Mouse (Mus musculus) cerebellum, adult 2 months (tissue): ENCODE results near the gene Phf13. TPM values are rescaled to one million over a fixed set of nuclear protein-coding genes. Genes with fewer than 3 reads are reported as not detected.

Experiments used
- DNase-seq, 2 experiments: peaks; one replicate each; pipeline ENCODE4 v3.0.0; 2021
- H3K27ac ChIP-seq: fragments of 200-500 bp; 2 replicates; pipeline ENCODE4 v1.5.1; 2012; ENCODE audit warnings: low read length, control low read depth, inconsistent platforms; ENCODE audit not compliant: insufficient read depth
- H3K27me3 ChIP-seq: fragments of 200-500 bp; 2 replicates; pipeline ENCODE4 v1.6.1; 2012; ENCODE audit warnings: inconsistent platforms, mild to moderate bottlenecking, low read length, moderate library complexity; ENCODE audit not compliant: control insufficient read depth, insufficient read depth
- H3K4me1 ChIP-seq: fragments of 200-500 bp; 2 replicates; pipeline ENCODE4 v1.6.1; 2011; ENCODE audit warnings: low read length; ENCODE audit not compliant: control insufficient read depth, insufficient read depth
- H3K4me3 ChIP-seq: fragments of 200-500 bp; replicated peaks from 2 replicates; pipeline ENCODE3; 2011; ENCODE audit warnings: mild to moderate bottlenecking, low read depth, low read length, control low read depth; ENCODE audit not compliant: insufficient read depth
- CTCF ChIP-seq: fragments of 200-500 bp; IDR thresholded peaks from 2 replicates; pipeline ENCODE4 v1.5.1; 2011; ENCODE audit warnings: low read depth, mild to moderate bottlenecking, control low read depth, low read length, moderate library complexity, borderline replicate concordance; ENCODE audit not compliant: insufficient read depth
- POLR2A ChIP-seq: fragments of 200-500 bp; IDR thresholded peaks from 2 replicates; pipeline ENCODE4 v1.6.1; 2011; ENCODE audit warnings: low read length, control low read depth, borderline replicate concordance; ENCODE audit not compliant: insufficient read depth
- WGBS: fragments of 180-500 bp; shearing (Covaris S2); methylation state at CpG from one replicate; pipeline ENCODE4 v1.1.7; 2018; 5-methylcytosine and 5-hydroxymethylcytosine counted together
- polyA plus RNA-seq: library from polyadenylated mRNA; depleted of rRNA; stranded (reverse); fragments of >200 nt; gene quantifications from 2 replicates; pipeline ENCODE4 v1.2.3, GENCODE M21; 2012

The Phf13 gene
- polyA plus RNA-seq, 1 experiment = 8.3 TPM

- 18% methylated on average over 8 of the region's 8 CpGs for WGBS
- Histone ChIP-seq H3K27me3 (no peaks in the 10 kb centered on the region), H3K27ac (peak overlapping the region; percentile 29), H3K4me3 (peak overlapping the region; percentile 32), H3K4me1 (peaks cover 21% of the 10 kb centered on the region)
- TF ChIP-seq POLR2A (no peak), CTCF (no peak)
- DNase-seq = peak in 1 of 2 experiments; percentile 54
These were observed 9.4 kb downstream of the Phf13 start for GRCm38 (mm10) chr4:151986650-151987049.

DNA sequence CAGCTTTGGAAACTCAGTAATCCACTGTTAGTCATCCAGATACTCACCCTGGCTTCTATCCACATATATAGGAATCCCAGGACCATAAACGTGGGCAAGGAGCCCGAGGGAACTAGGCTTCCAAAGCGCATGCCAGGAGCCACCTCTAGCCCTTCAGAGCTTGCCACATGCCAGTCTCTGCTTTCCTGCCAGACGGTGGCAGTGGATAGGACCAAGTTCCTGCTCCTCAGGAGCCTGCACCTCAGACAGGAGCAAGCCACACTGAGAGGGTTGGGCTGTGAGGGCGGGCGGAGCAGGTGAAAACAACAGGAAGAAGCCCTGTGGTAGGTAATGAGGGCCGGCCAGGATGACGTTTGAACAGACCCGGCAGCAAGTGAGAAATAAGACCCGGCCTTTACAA, 10.2 kb downstream of the Phf13 start:
- peaks cover 23% of the 10 kb centered on the region for H3K4me1 ChIP-seq
- H3K27me3 ChIP-seq = no peaks in the 10 kb centered on the region
- TF ChIP-seq POLR2A (0 out of 2 replicates have a peak, but pooled peaks have one; percentile 21), CTCF (peak; percentile 16; the same call in 1 of the 2 replicates)
- peak overlapping the region; percentile 24 for H3K4me3 ChIP-seq
- WGBS = 6% methylated on average over 10 of the region's 10 CpGs
- H3K27ac ChIP-seq = peak overlapping the region; percentile 29
- DNase-seq = peak; percentile 72 to 83

GRCm38 (mm10) chr4:151983560-151983959, 12.5 kb downstream of the Phf13 start:
- WGBS = 23% methylated on average over 8 of the region's 9 CpGs
- Histone ChIP-seq H3K4me3 (no peak overlapping the region), H3K4me1 (peaks cover 23% of the 10 kb centered on the region), H3K27me3 (no peaks in the 10 kb centered on the region), H3K27ac (no peak overlapping the region)
- DNase-seq = no peak
- TF ChIP-seq CTCF (no peak), POLR2A (no peak)

DNA sequence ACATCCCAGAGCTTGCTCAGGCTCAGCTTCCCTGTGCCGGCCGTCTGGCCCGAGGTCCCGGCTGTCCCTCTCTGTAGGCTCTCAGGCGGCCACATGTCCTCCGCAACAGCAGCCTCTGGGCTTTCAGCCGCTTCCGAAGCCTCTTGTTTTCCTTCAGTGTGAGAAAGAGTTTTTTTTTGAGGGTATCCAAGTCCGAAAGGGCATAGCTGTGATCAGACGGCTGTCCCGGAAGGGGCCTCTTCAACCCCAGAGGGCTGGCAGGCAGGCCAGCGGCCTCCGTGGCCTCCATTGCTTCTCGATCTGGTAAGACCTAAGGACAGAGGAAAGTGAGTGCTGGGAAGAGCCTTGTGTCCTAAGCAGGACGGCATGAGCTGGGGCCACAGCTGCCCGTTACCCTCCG, 13.0 kb downstream of the Phf13 start:
- WGBS = 61% methylated on average over 17 of the region's 17 CpGs
- DNase-seq = no peak
- Histone ChIP-seq H3K27me3 (no peaks in the 10 kb centered on the region), H3K4me3 (no peak overlapping the region), H3K27ac (no peak overlapping the region), H3K4me1 (peaks cover 23% of the 10 kb centered on the region)
- TF ChIP-seq CTCF = no peak
- TF ChIP-seq POLR2A = no peak

DNA sequence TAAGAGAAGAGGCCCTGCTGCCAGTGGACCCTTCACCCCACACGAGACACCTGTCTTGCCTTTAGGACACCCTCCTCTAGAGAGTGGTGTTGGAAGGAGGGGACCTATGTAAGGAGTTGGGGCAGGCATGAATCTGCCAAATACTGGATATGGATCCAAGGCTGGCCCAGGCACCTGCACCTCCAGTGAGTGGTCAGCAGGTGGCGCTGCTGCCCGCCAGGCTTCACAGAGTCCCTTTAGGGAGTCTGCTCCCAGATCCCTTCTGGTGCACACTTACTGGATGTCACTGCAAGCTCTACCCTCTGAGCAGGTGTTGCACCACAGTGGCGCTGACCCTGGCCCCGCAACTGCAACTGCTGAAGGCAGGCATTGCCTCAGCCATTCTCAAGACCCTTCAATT, 14.7 kb downstream of the Phf13 start:
- Histone ChIP-seq H3K4me1 (peaks cover 18% of the 10 kb centered on the region), H3K27me3 (no peaks in the 10 kb centered on the region), H3K27ac (no peak overlapping the region), H3K4me3 (no peak overlapping the region)
- 3% methylated on average over 5 of the region's 5 CpGs for WGBS
- DNase-seq = peak; percentile 80 to 89
- TF ChIP-seq CTCF = peak; percentile 99
- no peak for TF ChIP-seq POLR2A

DNA sequence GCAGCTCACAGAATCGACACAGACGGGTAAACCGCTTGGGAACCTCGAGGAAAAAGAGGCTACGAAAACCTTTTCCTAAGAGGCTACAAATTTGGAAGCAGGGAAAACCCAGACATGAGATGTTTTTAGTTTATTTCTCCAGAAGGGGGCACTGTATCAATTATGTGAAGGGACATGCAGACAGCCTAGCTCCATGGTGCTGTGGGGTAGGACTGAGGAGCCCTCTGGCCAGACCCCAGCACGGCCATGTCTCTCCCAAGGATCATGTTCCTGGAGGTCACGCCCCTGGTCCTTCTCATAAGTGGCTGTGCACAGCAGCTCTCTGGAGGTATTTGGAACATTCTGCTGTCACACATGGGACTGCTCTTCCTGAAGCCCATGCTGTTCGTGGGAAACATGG, 15.4 kb downstream of the Phf13 start:
- Histone ChIP-seq H3K4me3 (no peak overlapping the region), H3K4me1 (peaks cover 12% of the 10 kb centered on the region), H3K27ac (no peak overlapping the region), H3K27me3 (no peaks in the 10 kb centered on the region)
- TF ChIP-seq POLR2A = no peak
- TF ChIP-seq CTCF = peak; percentile 16; the same call in 1 of the 2 replicates
- DNase-seq = no peak
- 68% methylated on average over 8 of the region's 8 CpGs for WGBS

GRCm38 (mm10) chr4:151977748-151978147, 18.3 kb downstream of the Phf13 start:
- Histone ChIP-seq H3K4me1 (peaks cover 8% of the 10 kb centered on the region; the same call in 1 of the 2 replicates), H3K27me3 (no peaks in the 10 kb centered on the region), H3K27ac (no peak overlapping the region), H3K4me3 (no peak overlapping the region)
- peak; percentile 77 to 89 for DNase-seq
- 25% methylated on average over 10 of the region's 10 CpGs for WGBS
- TF ChIP-seq POLR2A (no peak), CTCF (peak; percentile 90)

GRCm38 (mm10) chr4:151975441-151975840, 20.6 kb downstream of the Phf13 start:
- no peaks in the 10 kb centered on the region for H3K27me3 ChIP-seq
- no peak overlapping the region for H3K27ac ChIP-seq
- TF ChIP-seq POLR2A (no peak), CTCF (peak; percentile 27; the same call in 1 of the 2 replicates)
- H3K4me3 ChIP-seq = no peak overlapping the region
- no peak for DNase-seq
- peaks cover 3% of the 10 kb centered on the region; the same call in 1 of the 2 replicates for H3K4me1 ChIP-seq
- 95% methylated on average over 3 of the region's 3 CpGs for WGBS
